Mouse (Mus musculus): ENCODE data around the gene Dnase1l2.
"Not testable (repeated sequence)": the region's sequence is repeated elsewhere in the genome, so short reads cannot be mapped to it uniquely, and the experiment has no call there.

Dnase1l2 gene

GRCm38 (mm10) chr17:24472512-24472911 is 29.6 kb upstream of the Dnase1l2 start:
- DNase-seq (ENCODE audit: low spot score in 2 of 2), result no peak

GRCm38 (mm10) chr17:24470701-24471527 is 28.0 kb upstream of the Dnase1l2 start:
- peak in 1 of 2 experiments; percentile 31 for DNase-seq (ENCODE audit: low spot score in 2 of 2)

GRCm38 (mm10) chr17:24469910-24470602 is 27.2 kb upstream of the Dnase1l2 start, which contains the start of the genes E4f1 and Pgp:
TSS of gene E4f1 (minus strand) at chr17:24470313.
TSS of gene Pgp (plus strand) at chr17:24470392.
- peak; percentile 98 for DNase-seq (ENCODE audit: low spot score in 2 of 2)

GRCm38 (mm10) chr17:24469336-24469909 is 26.5 kb upstream of the Dnase1l2 start:
- DNase-seq (ENCODE audit: low spot score in 2 of 2), result no peak

GRCm38 (mm10) chr17:24468636-24469246 is 25.8 kb upstream of the Dnase1l2 start:
- no peak for DNase-seq (ENCODE audit: low spot score in 2 of 2)

- no peak for DNase-seq (ENCODE audit: low spot score in 2 of 2)
These were observed 20.6 kb upstream of the Dnase1l2 start for GRCm38 (mm10) chr17:24463374-24464133.

GRCm38 (mm10) chr17:24462932-24463331 is 20.0 kb upstream of the Dnase1l2 start:
- no peak for DNase-seq (ENCODE audit: low spot score in 2 of 2)

GRCm38 (mm10) chr17:24461580-24461979 is 18.7 kb upstream of the Dnase1l2 start:
- no peak for DNase-seq (ENCODE audit: low spot score in 2 of 2)

GRCm38 (mm10) chr17:24455523-24456206 is 12.8 kb upstream of the Dnase1l2 start:
- DNase-seq (ENCODE audit: low spot score in 2 of 2), result not testable (repeated sequence)

GRCm38 (mm10) chr17:24454756-24455522 is 12.0 kb upstream of the Dnase1l2 start:
- DNase-seq (ENCODE audit: low spot score in 2 of 2), result peak; percentile 100

- no peak for DNase-seq (ENCODE audit: low spot score in 2 of 2)
These were observed 11.4 kb upstream of the Dnase1l2 start for GRCm38 (mm10) chr17:24454218-24454755.

GRCm38 (mm10) chr17:24453372-24453771 is 10.5 kb upstream of the Dnase1l2 start:
- peak in 1 of 2 experiments; percentile 40 for DNase-seq (ENCODE audit: low spot score in 2 of 2)

GRCm38 (mm10) chr17:24451220-24451619 is 8.3 kb upstream of the Dnase1l2 start:
- no peak for DNase-seq (ENCODE audit: low spot score in 2 of 2)

- no peak for DNase-seq (ENCODE audit: low spot score in 2 of 2)
These were observed 6.6 kb upstream of the Dnase1l2 start for GRCm38 (mm10) chr17:24449507-24449906.

GRCm38 (mm10) chr17:24446590-24446989 is 3.7 kb upstream of the Dnase1l2 start:
- no peak for DNase-seq (ENCODE audit: low spot score in 2 of 2)

GRCm38 (mm10) chr17:24443409-24443808 is 504 bp upstream of the Dnase1l2 start:
- no peak for DNase-seq (ENCODE audit: low spot score in 2 of 2)

- DNase-seq (ENCODE audit: low spot score in 2 of 2), result no peak
These were observed 798 bp downstream of the Dnase1l2 start for GRCm38 (mm10) chr17:24442107-24442506.

GRCm38 (mm10) chr17:24441148-24441547 is 1.8 kb downstream of the Dnase1l2 start:
- DNase-seq (ENCODE audit: low spot score in 2 of 2), result no peak

- no peak for DNase-seq (ENCODE audit: low spot score in 2 of 2)
These were observed 2.5 kb downstream of the Dnase1l2 start for GRCm38 (mm10) chr17:24440377-24440776.

- peak in 1 of 2 experiments; percentile 55 for DNase-seq (ENCODE audit: low spot score in 2 of 2)
These were observed 5.9 kb downstream of the Dnase1l2 start for GRCm38 (mm10) chr17:24437016-24437415.
